Mouse (Mus musculus) embryonic fibroblast, embryonic 13.5 days (primary cell): ENCODE data around the gene Pex5l.

Experiments used
- CTCF ChIP-seq: IDR thresholded peaks from 2 replicates; pipeline ENCODE4 v1.5.1; 2011; ENCODE audit warnings: mild to moderate bottlenecking, control low read depth, low read length, moderate library complexity, borderline replicate concordance; ENCODE audit not compliant: insufficient read depth
- POLR2A ChIP-seq: IDR thresholded peaks from 2 replicates; pipeline ENCODE4 v1.6.1; 2011; ENCODE audit warnings: low read depth, mild to moderate bottlenecking, control low read depth, low read length, moderate library complexity

DNA sequence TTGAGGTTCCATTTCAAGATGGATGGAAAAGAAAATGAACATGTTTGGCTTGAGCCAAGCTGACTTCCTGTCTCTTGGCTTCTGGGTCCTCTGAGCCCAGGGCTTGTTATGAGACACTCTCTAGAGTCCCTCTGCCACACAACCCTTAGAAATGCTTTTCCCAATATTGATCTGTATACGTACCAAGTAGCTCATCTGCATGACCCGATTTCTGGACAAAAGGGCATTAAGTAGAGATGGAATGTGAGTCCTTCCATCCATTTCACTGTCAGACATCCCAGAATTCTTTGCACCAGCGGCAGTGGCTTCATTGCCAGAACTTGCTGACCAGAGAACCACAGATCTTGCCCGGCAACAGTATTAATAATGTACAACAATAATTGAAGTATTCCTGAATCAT, 61.3 kb downstream of the Pex5l start:
- TF ChIP-seq CTCF (no peak), POLR2A (no peak)
